Mouse (Mus musculus): ENCODE results near the gene BC035947. TPM values are rescaled to one million over a fixed set of nuclear protein-coding genes. Genes with fewer than 3 reads are reported as not detected.

BC035947 gene
- polyA plus RNA-seq, 1 experiment from 2014 or later, result 0.38 TPM

GRCm38 (mm10) chr1:78488752-78489492, 23.0 kb downstream of the BC035947 start, which contains the start of gene Farsb:
Farsb (minus strand) TSS chr1:78488897.
- Histone ChIP-seq H3K4me3 (peak within 1 kb of the TSS; percentile 97), H3K4me2 (replicated peaks) (peak within 1 kb of the TSS; percentile 93), H3K27ac (no peak within 1 kb of the TSS), H3K27me3 (no peaks in the 10 kb centered on the region), H3K36me3 (peaks cover 4% of the 10 kb centered on the region; the same call in 1 of the 2 replicates), H3K9me3 (no peaks in the 10 kb centered on the region), H3K4me1 (peaks cover 23% of the 10 kb centered on the region), H3K9ac (peak within 1 kb of the TSS; percentile 90)
- WGBS, result under 1% methylated on average over 31 of the region's 31 CpGs
- peak; percentile 97 for ATAC-seq (ENCODE audit: low FRiP score, low read depth)

- Histone ChIP-seq H3K36me3 (peaks cover 4% of the 10 kb centered on the region; the same call in 1 of the 2 replicates), H3K9me3 (no peaks in the 10 kb centered on the region), H3K4me3 (peak overlapping the region; percentile 97), H3K4me2 (replicated peaks) (peak overlapping the region; percentile 93), H3K9ac (peak overlapping the region; percentile 90), H3K27ac (no peak overlapping the region), H3K4me1 (peaks cover 23% of the 10 kb centered on the region), H3K27me3 (no peaks in the 10 kb centered on the region)
- no peak; the same call in 1 of the 2 replicates for ATAC-seq (ENCODE audit: low FRiP score, low read depth)
- under 1% methylated on average over 28 of the region's 28 CpGs for WGBS
Measured at GRCm38 (mm10) chr1:78488427-78488751, 23.6 kb downstream of the BC035947 start.

- Histone ChIP-seq H3K9me3 (no peaks in the 10 kb centered on the region), H3K36me3 (peaks cover 20% of the 10 kb centered on the region)
Measured at GRCm38 (mm10) chr1:78484361-78484760, 27.6 kb downstream of the BC035947 start.

GRCm38 (mm10) chr1:78483430-78483829, 28.5 kb downstream of the BC035947 start:
- H3K4me1 ChIP-seq, result peaks cover 17% of the 10 kb centered on the region
- no peak overlapping the region for H3K4me3 ChIP-seq
- H3K9ac ChIP-seq, result no peak overlapping the region
- H3K4me2 ChIP-seq (replicated peaks), result no peak overlapping the region
- no peaks in the 10 kb centered on the region for H3K9me3 ChIP-seq
- 94% methylated on average over 3 of the region's 3 CpGs for WGBS
- H3K27me3 ChIP-seq, result no peaks in the 10 kb centered on the region
- H3K36me3 ChIP-seq, result peaks cover 27% of the 10 kb centered on the region
- no peak overlapping the region for H3K27ac ChIP-seq
- ATAC-seq (ENCODE audit: low FRiP score, low read depth), result no peak

More at GRCm38 (mm10) chr1:78484361-78484760, 27.6 kb downstream of the BC035947 start:
- Histone ChIP-seq H3K4me2 (replicated peaks) (no peak overlapping the region), H3K4me3 (no peak overlapping the region), H3K27ac (peak overlapping the region; percentile 22; the same call in 1 of the 2 replicates), H3K4me1 (peaks cover 17% of the 10 kb centered on the region), H3K27me3 (no peaks in the 10 kb centered on the region), H3K9ac (peak overlapping the region; percentile 50; the same call in 1 of the 2 replicates)
- no peak for ATAC-seq (ENCODE audit: low FRiP score, low read depth)
- WGBS, result 64% methylated on average over 2 of the region's 2 CpGs

- ATAC-seq (ENCODE audit: low FRiP score, low read depth), result no peak
- H3K4me1 ChIP-seq, result no peaks in the 10 kb centered on the region
- no peaks in the 10 kb centered on the region for H3K27me3 ChIP-seq
- H3K4me3 ChIP-seq, result no peak overlapping the region
- peaks cover 54% of the 10 kb centered on the region for H3K36me3 ChIP-seq
- H3K9me3 ChIP-seq, result no peaks in the 10 kb centered on the region
- no peak overlapping the region for H3K9ac ChIP-seq
- no peak overlapping the region for H3K4me2 ChIP-seq (replicated peaks)
- WGBS, result 90% methylated on average over 5 of the region's 5 CpGs
- no peak overlapping the region for H3K27ac ChIP-seq
Measured at GRCm38 (mm10) chr1:78472441-78472840, 39.5 kb downstream of the BC035947 start.

GRCm38 (mm10) chr1:78454659-78455058, 57.3 kb downstream of the BC035947 start:
- ATAC-seq (ENCODE audit: low FRiP score, low read depth), result no peak
- Histone ChIP-seq H3K27ac (no peak overlapping the region), H3K4me2 (replicated peaks) (no peak overlapping the region), H3K27me3 (no peaks in the 10 kb centered on the region), H3K9me3 (no peaks in the 10 kb centered on the region), H3K36me3 (peaks cover 76% of the 10 kb centered on the region), H3K4me3 (no peak overlapping the region), H3K4me1 (no peaks in the 10 kb centered on the region), H3K9ac (no peak overlapping the region)
- 34% methylated on average over 7 of the region's 7 CpGs for WGBS

- H3K4me3 ChIP-seq, result no peak overlapping the region
- H3K36me3 ChIP-seq, result peaks cover 70% of the 10 kb centered on the region
- no peaks in the 10 kb centered on the region for H3K27me3 ChIP-seq
- WGBS, result 91% methylated on average over 8 of the region's 8 CpGs
- no peaks in the 10 kb centered on the region for H3K4me1 ChIP-seq
- no peak overlapping the region for H3K9ac ChIP-seq
- ATAC-seq (ENCODE audit: low FRiP score, low read depth), result no peak
- no peak overlapping the region for H3K4me2 ChIP-seq (replicated peaks)
- H3K27ac ChIP-seq, result no peak overlapping the region
- no peaks in the 10 kb centered on the region for H3K9me3 ChIP-seq
Measured at GRCm38 (mm10) chr1:78453886-78454285, 58.1 kb downstream of the BC035947 start.

- no peak overlapping the region for H3K4me3 ChIP-seq
- 89% methylated on average over 6 of the region's 6 CpGs for WGBS
- no peaks in the 10 kb centered on the region for H3K9me3 ChIP-seq
- no peak overlapping the region for H3K4me2 ChIP-seq (replicated peaks)
- H3K9ac ChIP-seq, result no peak overlapping the region
- peaks cover 10% of the 10 kb centered on the region; the same call in 1 of the 2 replicates for H3K4me1 ChIP-seq
- H3K27me3 ChIP-seq, result no peaks in the 10 kb centered on the region
- H3K27ac ChIP-seq, result no peak overlapping the region
- no peak for ATAC-seq (ENCODE audit: low FRiP score, low read depth)
- peaks cover 68% of the 10 kb centered on the region for H3K36me3 ChIP-seq
Measured at GRCm38 (mm10) chr1:78452544-78452943, 59.4 kb downstream of the BC035947 start.

GRCm38 (mm10) chr1:78451070-78451854, 60.7 kb downstream of the BC035947 start:
- Histone ChIP-seq H3K9me3 (no peaks in the 10 kb centered on the region), H3K27ac (no peak overlapping the region), H3K4me3 (no peak overlapping the region), H3K36me3 (peaks cover 62% of the 10 kb centered on the region), H3K9ac (no peak overlapping the region), H3K27me3 (no peaks in the 10 kb centered on the region), H3K4me2 (replicated peaks) (no peak overlapping the region), H3K4me1 (peaks cover 10% of the 10 kb centered on the region; the same call in 1 of the 2 replicates)
- 65% methylated on average over 12 of the region's 12 CpGs for WGBS
- no peak for ATAC-seq (ENCODE audit: low FRiP score, low read depth)

- no peak for ATAC-seq (ENCODE audit: low FRiP score, low read depth)
- H3K27ac ChIP-seq, result no peak overlapping the region
- H3K4me1 ChIP-seq, result peaks cover 18% of the 10 kb centered on the region; the same call in 1 of the 2 replicates
- H3K4me2 ChIP-seq (replicated peaks), result no peak overlapping the region
- H3K4me3 ChIP-seq, result no peak overlapping the region
- no peak overlapping the region for H3K9ac ChIP-seq
- H3K9me3 ChIP-seq, result no peaks in the 10 kb centered on the region
- H3K27me3 ChIP-seq, result no peaks in the 10 kb centered on the region
- H3K36me3 ChIP-seq, result peaks cover 68% of the 10 kb centered on the region
- WGBS, result 81% methylated on average over 1 of the region's 1 CpGs
Measured at GRCm38 (mm10) chr1:78448091-78448490, 63.9 kb downstream of the BC035947 start.

Measured in limb, embryonic 13.5 days (tissue).